Mouse (Mus musculus) liver, embryonic 16.5 days (tissue): Measurements from ENCODE around the gene Cmtm1. TPM values are rescaled to one million over a fixed set of nuclear protein-coding genes. Genes with fewer than 3 reads are reported as not detected.
A peak's percentile ranks its signal among the peaks of the same experiment; 100 is the strongest.
"Not testable (repeated sequence)": the region's sequence is repeated elsewhere in the genome, so short reads cannot be mapped to it uniquely, and the experiment has no call there.

ENCODE experiments used
- ATAC-seq: fragments of 200-750 bp; cut with Nextera tagmentation; 2 replicates; pipeline ENCODE4 v1.8.0; 2017; ENCODE audit warnings: low read depth, mild to moderate bottlenecking, moderate number of reproducible peaks, moderate library complexity
- H3K27ac ChIP-seq: fragments of 300-500 bp; sonication (generic); 2 replicates; pipeline ENCODE4 v1.5.1; 2014; ENCODE audit warnings: mild to moderate bottlenecking, low read length
- H3K27me3 ChIP-seq: fragments of 300-500 bp; sonication (generic); 2 replicates; pipeline ENCODE4 v1.6.1; 2014; ENCODE audit warnings: low read depth, low read length, mixed read lengths; ENCODE audit not compliant: control insufficient read depth, insufficient read depth
- H3K36me3 ChIP-seq: fragments of 300-500 bp; sonication (generic); 2 replicates; pipeline ENCODE4 v1.6.1; 2014; ENCODE audit warnings: mild to moderate bottlenecking; ENCODE audit not compliant: control insufficient read depth, insufficient read depth
- H3K4me1 ChIP-seq: fragments of 300-500 bp; sonication (generic); 2 replicates; pipeline ENCODE4 v1.6.1; 2014; ENCODE audit warnings: low read depth, low read length, mixed read lengths; ENCODE audit not compliant: control insufficient read depth
- H3K4me2 ChIP-seq: fragments of 300-500 bp; sonication (generic); 2 replicates; pipeline ENCODE4 v1.6.1; 2014; ENCODE audit warnings: low read depth, low read length, mixed read lengths
- H3K4me3 ChIP-seq: fragments of 300-500 bp; sonication (generic); 2 replicates; pipeline ENCODE4 v1.5.1; 2014; ENCODE audit warnings: low read depth, mild to moderate bottlenecking, low read length
- H3K9ac ChIP-seq: fragments of 300-500 bp; sonication (generic); 2 replicates; pipeline ENCODE4 v1.6.1; 2014; ENCODE audit warnings: low read depth, low read length
- H3K9me3 ChIP-seq: fragments of 300-500 bp; sonication (generic); replicated peaks from 2 replicates; pipeline ENCODE4 v1.6.1; 2016; ENCODE audit warnings: low read length; ENCODE audit not compliant: control insufficient read depth
- WGBS: fragments of 180-500 bp; shearing (Covaris S2); extraction: QIAGEN DNeasy Blood & Tissue Kit; methylation state at CpG from one replicate; pipeline ENCODE4 v1.1.7; 2014; ENCODE audit not compliant: insufficient replicate concordance; 5-methylcytosine and 5-hydroxymethylcytosine counted together
- polyA plus RNA-seq: library from polyadenylated mRNA; unstranded; fragments of >200 nt; fragmentation: Nextera tagmentation; extraction: Ambion mirVana; gene quantifications from 2 replicates; pipeline ENCODE4 v1.2.1, GENCODE M21; 2015

The Cmtm1 gene
- polyA plus RNA-seq, 1 experiment from 2014 or later, result not detected

- Histone ChIP-seq H3K9me3 (no peaks in the 10 kb centered on the region), H3K36me3 (no peaks in the 10 kb centered on the region), H3K4me3 (no peak overlapping the region), H3K27me3 (no peaks in the 10 kb centered on the region), H3K4me1 (peaks cover 7% of the 10 kb centered on the region; the same call in 1 of the 2 replicates), H3K9ac (no peak overlapping the region), H3K4me2 (no peak overlapping the region), H3K27ac (no peak overlapping the region)
- 74% methylated on average over 1 of the region's 1 CpGs for WGBS
- no peak for ATAC-seq
These were observed 24.3 kb upstream of the Cmtm1 start for GRCm38 (mm10) chr8:104334196-104334595.

DNA sequence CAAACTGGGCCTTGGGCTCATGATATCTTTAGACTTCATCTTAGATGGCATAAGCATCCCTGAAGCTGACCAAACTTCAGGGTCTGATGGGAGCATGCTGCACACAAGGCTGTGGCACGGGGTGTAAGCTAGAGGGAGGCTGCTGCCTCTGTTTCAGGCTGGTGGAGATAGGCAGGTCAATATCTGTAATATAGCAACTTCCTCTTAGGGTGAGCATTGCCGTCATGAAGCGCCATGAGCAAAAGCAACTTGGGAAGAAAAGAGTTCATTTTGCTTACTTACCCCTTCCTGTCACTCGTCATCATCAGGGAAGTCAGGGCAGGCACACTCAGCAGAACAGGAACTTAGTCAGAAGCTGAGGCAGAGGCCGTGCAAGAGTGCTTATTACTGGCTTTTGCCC lies 23.8 kb upstream of the Cmtm1 start:
- H3K36me3 ChIP-seq, result no peaks in the 10 kb centered on the region
- no peaks in the 10 kb centered on the region for H3K27me3 ChIP-seq
- 12% methylated on average over 5 of the region's 5 CpGs for WGBS
- H3K4me1 ChIP-seq, result peaks cover 7% of the 10 kb centered on the region; the same call in 1 of the 2 replicates
- no peak overlapping the region for H3K9ac ChIP-seq
- peak; percentile 43; the same call in 1 of the 2 replicates for ATAC-seq
- no peak overlapping the region for H3K27ac ChIP-seq
- H3K4me2 ChIP-seq, result no peak overlapping the region
- no peak overlapping the region for H3K4me3 ChIP-seq
- H3K9me3 ChIP-seq, result no peaks in the 10 kb centered on the region

DNA sequence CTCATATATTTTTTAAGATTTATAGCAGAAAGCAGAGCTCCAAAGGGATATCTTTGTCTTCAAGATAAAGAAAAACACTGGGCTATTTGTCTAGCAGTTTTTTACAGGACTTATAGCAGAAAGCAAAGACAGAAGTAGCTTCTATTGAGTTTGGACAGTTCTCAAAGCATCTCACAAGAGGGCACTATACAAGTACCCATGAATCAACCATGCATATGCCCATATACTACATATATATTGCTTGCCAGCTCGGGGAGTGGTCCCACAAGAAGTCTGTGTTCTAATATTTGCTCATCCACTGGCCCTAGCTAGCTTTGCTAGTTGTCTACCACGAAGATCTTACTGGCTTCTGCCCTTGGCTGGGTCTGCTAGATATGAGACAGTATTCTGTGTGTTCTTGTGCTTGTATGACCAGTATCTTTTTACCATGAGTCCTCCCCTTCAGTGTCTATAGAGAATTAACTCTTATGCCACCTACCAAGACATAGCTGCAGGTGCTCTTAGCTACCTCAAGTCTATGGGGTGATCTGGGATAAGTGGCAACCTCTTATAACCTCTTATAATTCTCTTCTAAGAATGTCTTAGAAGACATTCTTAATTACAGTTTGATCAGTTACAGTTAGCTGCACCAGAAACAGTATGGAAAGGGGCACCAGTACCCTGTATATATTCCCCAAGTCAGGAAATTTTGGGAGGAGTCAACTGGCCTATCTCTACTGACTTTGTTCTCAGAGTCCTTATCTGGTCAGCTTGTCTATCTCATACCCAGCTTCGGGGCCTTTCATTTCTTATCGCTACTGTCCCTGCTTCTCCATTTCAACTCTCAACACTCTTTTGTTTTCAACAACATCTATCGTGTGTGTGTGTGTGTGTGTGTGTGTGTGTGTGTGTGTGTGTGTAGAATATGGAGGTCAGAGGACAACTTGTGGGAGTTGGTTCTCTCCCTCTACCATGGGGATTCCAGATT lies 23.0 kb upstream of the Cmtm1 start:
- H3K9me3 ChIP-seq, result no peaks in the 10 kb centered on the region
- no peak overlapping the region for H3K9ac ChIP-seq
- H3K27ac ChIP-seq, result no peak overlapping the region
- ATAC-seq, result peak; percentile 62
- WGBS, result 21% methylated on average over 5 of the region's 5 CpGs
- no peaks in the 10 kb centered on the region for H3K36me3 ChIP-seq
- H3K4me1 ChIP-seq, result peaks cover 7% of the 10 kb centered on the region; the same call in 1 of the 2 replicates
- H3K4me2 ChIP-seq, result no peak overlapping the region
- H3K4me3 ChIP-seq, result no peak overlapping the region
- H3K27me3 ChIP-seq, result no peaks in the 10 kb centered on the region

GRCm38 (mm10) chr8:104321930-104322329 lies 12.0 kb upstream of the Cmtm1 start, which contains the start of gene Cmtm2b:
TSS of gene Cmtm2b (plus strand) at chr8:104322230.
- H3K27me3 ChIP-seq, H3K9ac ChIP-seq, H3K4me1 ChIP-seq, H3K4me2 ChIP-seq, H3K36me3 ChIP-seq, H3K4me3 ChIP-seq, H3K27ac ChIP-seq, H3K9me3 ChIP-seq, ATAC-seq: not testable (repeated sequence)
- 71% methylated on average over 12 of the region's 12 CpGs for WGBS

DNA sequence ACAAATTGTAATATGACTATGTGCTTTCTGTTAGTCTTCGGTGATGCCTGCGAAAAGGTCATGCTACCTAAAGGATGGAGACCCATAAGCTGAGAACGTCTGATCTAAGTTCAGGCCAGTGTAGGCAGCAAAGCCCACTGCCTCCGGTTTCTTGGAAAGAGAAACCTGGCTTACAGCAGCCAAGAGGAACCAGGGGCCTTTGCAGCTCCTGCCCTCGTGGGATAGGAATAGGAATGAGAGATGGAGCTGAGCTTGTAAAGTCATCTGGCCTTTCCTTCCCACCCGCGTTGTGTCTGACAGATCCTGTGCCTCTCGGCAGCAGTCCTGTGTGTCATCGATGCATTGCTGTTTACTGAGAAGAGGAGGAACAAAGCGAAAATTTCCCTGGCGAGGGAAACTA lies 11.3 kb upstream of the Cmtm1 start, which contains the start of gene Gm11020:
TSS of gene Gm11020 (plus strand) at position 301 of the 400 bp plus-strand sequence.
- H3K4me1 ChIP-seq, H3K4me2 ChIP-seq, H3K27ac ChIP-seq, H3K9me3 ChIP-seq, H3K27me3 ChIP-seq, H3K4me3 ChIP-seq, H3K36me3 ChIP-seq, H3K9ac ChIP-seq, ATAC-seq: not testable (repeated sequence)
- WGBS, result 65% methylated on average over 9 of the region's 11 CpGs

DNA sequence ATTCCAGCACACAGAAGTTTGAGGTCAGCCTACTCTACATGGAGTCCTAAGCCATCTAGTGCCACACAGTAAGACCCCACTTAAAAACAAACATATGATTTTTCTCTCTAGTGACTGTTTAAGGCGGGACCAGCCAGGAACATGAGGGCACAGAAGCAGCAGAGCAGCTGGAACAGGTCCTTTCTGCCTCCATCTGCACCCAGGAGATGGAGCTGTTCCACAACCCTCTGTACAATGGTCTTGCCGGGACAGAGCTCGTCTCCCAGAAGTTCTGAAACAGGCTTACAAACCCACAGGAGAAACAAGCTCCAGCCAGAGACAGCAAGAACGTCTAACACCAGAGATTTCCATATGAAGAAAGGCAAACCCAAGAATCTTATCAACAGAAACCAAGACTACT lies 3.4 kb upstream of the Cmtm1 start:
- no peak overlapping the region for H3K4me2 ChIP-seq
- H3K27me3 ChIP-seq, result no peaks in the 10 kb centered on the region
- ATAC-seq, result no peak
- 52% methylated on average over 4 of the region's 4 CpGs for WGBS
- H3K4me3 ChIP-seq, result no peak overlapping the region
- H3K4me1 ChIP-seq, result no peaks in the 10 kb centered on the region
- no peaks in the 10 kb centered on the region for H3K9me3 ChIP-seq
- no peaks in the 10 kb centered on the region for H3K36me3 ChIP-seq
- no peak overlapping the region for H3K9ac ChIP-seq
- H3K27ac ChIP-seq, result no peak overlapping the region

GRCm38 (mm10) chr8:104312023-104312422 lies 2.1 kb upstream of the Cmtm1 start:
- not testable (repeated sequence) for H3K36me3 ChIP-seq, H3K4me2 ChIP-seq, H3K9me3 ChIP-seq, ATAC-seq, H3K4me3 ChIP-seq, H3K4me1 ChIP-seq, H3K27ac ChIP-seq, H3K9ac ChIP-seq, H3K27me3 ChIP-seq
- 70% methylated on average over 3 of the region's 3 CpGs for WGBS

DNA sequence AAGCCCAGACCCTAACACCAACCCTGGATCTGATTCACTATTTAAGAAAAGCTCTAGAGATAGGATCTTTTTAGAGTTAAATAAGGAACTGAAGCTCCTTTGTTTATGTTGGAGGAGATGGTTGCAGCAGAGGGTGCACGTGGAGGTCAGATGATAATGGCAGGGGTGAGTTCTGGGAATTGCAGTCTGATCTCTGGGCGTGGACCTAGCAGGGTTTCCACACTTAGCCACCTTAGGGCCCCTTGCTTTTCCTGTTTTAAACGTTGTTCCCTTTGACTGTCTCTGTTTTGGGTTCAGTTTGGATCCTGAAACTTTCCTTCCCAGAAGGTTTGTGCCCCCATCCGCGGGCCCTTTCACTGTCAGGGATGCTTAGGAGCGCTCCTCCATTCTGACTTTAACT lies 1.6 kb downstream of the Cmtm1 start:
- ATAC-seq, H3K36me3 ChIP-seq, H3K27me3 ChIP-seq, H3K4me1 ChIP-seq, H3K9ac ChIP-seq, H3K27ac ChIP-seq, H3K9me3 ChIP-seq, H3K4me3 ChIP-seq, H3K4me2 ChIP-seq: not testable (repeated sequence)
- WGBS, result 35% methylated on average over 6 of the region's 6 CpGs

- WGBS, result 64% methylated on average over 11 of the region's 11 CpGs
- no peak overlapping the region for H3K9ac ChIP-seq
- no peak overlapping the region for H3K27ac ChIP-seq
- no peak overlapping the region for H3K4me2 ChIP-seq
- no peak for ATAC-seq
- H3K9me3 ChIP-seq, result no peaks in the 10 kb centered on the region
- no peaks in the 10 kb centered on the region for H3K4me1 ChIP-seq
- H3K36me3 ChIP-seq, result no peaks in the 10 kb centered on the region
- H3K4me3 ChIP-seq, result no peak overlapping the region
- no peaks in the 10 kb centered on the region for H3K27me3 ChIP-seq
These were observed 5.0 kb downstream of the Cmtm1 start for GRCm38 (mm10) chr8:104304962-104305361.
